Comparison of ENCODE assay signal across 24 mouse cellular contexts in genomic region chr1:86879547-86879946, GRCm38 (mm10).
"Had no signal": no experiment of that assay in that cellular context is flagged by ENCODE, and none has a peak within 500 bp of the region (broad histone marks: within the 10 kb centered on the region; RNA-seq: fewer than 3 reads in every experiment).

No protein-coding gene starts in this region.

- H3K9me3 ChIP-seq: heart, embryonic 13.5 days; heart, embryonic 15.5 days; hindbrain, embryonic 13.5 days; hindbrain, embryonic 15.5 days; kidney, embryonic 15.5 days had no signal

- H3K27me3 ChIP-seq: heart, embryonic 13.5 days; heart, embryonic 15.5 days; hindbrain, embryonic 13.5 days; hindbrain, embryonic 15.5 days; kidney, embryonic 15.5 days had no signal

- H3K36me3 ChIP-seq: heart, embryonic 13.5 days; heart, embryonic 15.5 days had no signal

- H3K9ac ChIP-seq: forebrain, postnatal 0 days; heart, embryonic 13.5 days; heart, embryonic 15.5 days; hindbrain, embryonic 13.5 days; hindbrain, embryonic 15.5 days; kidney, embryonic 15.5 days had no signal

- H3K4me3 ChIP-seq: heart, adult 2 months; heart, embryonic 13.5 days; heart, embryonic 15.5 days; hindbrain, embryonic 13.5 days; hindbrain, embryonic 15.5 days; kidney, embryonic 15.5 days had no signal

- DNase-seq: forebrain, postnatal 0 days; gastrocnemius, postnatal 14 days; gastrocnemius, postnatal 36 days; heart, adult 11 months; heart, adult 2 months; heart, postnatal 14 days; heart, postnatal 36 days; kidney, adult 11 months; kidney, adult 2 months; kidney, adult 9 months; kidney, postnatal 14 days; kidney, postnatal 36 days; layer of hippocampus, adult 9-11 months; layer of hippocampus, postnatal 36 days; left cerebral cortex, postnatal 4 days had no signal

- H3K4me2 ChIP-seq: heart, embryonic 11.5 days; heart, embryonic 13.5 days; heart, embryonic 15.5 days; hindbrain, embryonic 13.5 days; hindbrain, embryonic 15.5 days; kidney, embryonic 15.5 days had no signal

- H3K4me1 ChIP-seq: heart, embryonic 13.5 days; heart, embryonic 15.5 days; hindbrain, embryonic 13.5 days; hindbrain, embryonic 15.5 days; kidney, embryonic 15.5 days had no signal

- ATAC-seq: forebrain, postnatal 0 days; hindbrain, postnatal 0 days; intestine, embryonic 16.5 days had no signal

- H3K27ac ChIP-seq: heart, adult 2 months; heart, embryonic 13.5 days; heart, embryonic 15.5 days; hindbrain, embryonic 13.5 days; hindbrain, embryonic 15.5 days; hindbrain, postnatal 0 days; kidney, embryonic 15.5 days; kidney, postnatal 0 days had no signal
